Mouse (Mus musculus) megakaryocyte, embryonic 14.5 days (primary cell): ENCODE measurements around the gene Commd1.

Source experiments
- FLI1 ChIP-seq: IDR thresholded peaks from 2 replicates; pipeline ENCODE4 v1.6.1; 2012; ENCODE audit warnings: low read length, inconsistent platforms, mixed read lengths
- GATA1 ChIP-seq: IDR thresholded peaks from 3 replicates; pipeline ENCODE4 v1.6.1; 2012; ENCODE audit warnings: mixed read lengths, low read length, inconsistent platforms, borderline replicate concordance

DNA sequence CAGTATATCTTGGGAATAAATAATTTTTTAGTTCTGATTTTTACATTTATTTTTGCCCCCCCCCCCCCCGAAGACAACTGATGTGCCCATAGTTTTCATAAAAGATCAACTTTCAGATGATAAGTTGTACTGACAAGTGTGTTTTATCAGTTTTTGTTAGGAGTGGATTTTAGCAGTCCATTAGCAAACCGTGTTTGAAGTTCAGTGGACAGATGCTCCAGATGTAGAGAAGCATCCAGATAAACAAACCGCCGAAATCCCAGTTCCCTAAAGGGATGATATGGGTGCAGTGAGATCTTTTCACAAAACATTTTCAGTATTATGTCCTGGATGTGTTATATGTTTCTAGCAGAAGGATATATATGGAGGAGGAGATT, 26.6 kb upstream of the Commd1 start:
- TF ChIP-seq GATA1 (no peak), FLI1 (no peak)
